Mouse (Mus musculus) adrenal gland, adult (tissue): ENCODE data around the gene Eif3c.
A peak's percentile ranks its signal among the peaks of the same experiment; 100 is the strongest.

Experiments used
- DNase-seq, 2 experiments: peaks; one replicate each; pipeline ENCODE4 v3.0.0; 2022 to 2023; ENCODE audit warnings: low spot score in 1 of 2; ENCODE audit not compliant: inconsistent age in 2 of 2

Eif3c gene

DNA sequence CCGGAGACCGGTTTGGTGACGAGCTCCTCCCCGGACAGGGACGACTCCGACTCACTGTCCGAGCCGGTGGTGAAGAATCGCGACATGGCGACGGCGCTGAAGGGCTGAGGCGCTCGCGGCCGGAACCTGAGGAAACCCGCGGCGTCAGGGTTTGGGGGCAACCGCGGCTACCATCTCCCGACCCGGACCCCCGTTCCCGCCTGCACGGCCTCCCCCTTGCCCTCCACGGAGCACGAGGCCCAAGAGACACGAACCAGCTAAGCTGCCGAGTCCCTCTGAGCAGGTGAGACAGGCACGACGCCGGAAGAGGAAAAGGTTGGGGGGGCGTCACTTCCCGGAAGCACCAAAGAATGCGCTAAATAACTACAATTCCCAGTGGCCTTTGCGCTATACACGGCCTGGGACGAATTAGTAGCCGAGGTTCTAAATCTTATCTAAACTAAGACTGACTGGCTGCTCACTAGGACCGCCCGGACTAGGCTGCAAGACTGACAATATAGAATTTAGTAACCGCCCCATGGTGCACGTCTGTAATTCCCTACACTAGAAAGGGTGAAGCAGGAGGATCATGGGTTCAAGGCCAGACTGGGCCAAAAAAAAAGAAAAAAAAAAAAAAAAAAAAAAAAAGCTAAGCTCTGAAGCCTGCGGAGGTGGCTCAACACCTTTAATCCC, at the start of gene Eif3c:
TSS of gene Eif3c (minus strand) at position 318 of the 672 bp plus-strand sequence.
- DNase-seq = peak; percentile 89 to 97

GRCm38 (mm10) chr7:126612736-126613135, 46.5 kb upstream of the Eif3c start:
- no peak for DNase-seq

DNA sequence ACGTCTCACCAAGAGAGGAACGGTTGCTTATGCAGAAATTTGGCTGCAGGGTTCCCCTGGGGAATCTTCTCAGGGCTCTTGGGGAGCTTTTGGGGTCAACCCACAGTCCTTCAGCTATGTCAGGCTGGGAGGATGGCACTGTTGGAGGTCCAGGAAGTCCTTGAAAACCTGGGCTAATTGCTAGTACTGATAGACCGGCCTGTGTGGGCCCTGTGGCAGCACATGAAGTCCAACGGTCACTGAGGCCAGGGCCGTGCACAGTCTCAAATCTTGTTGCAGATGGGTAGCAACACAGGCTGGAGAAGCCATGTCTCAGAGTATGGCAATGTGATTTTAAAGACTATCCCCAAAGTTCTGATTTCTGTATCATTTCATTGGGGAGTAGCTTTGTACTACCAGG, 41.6 kb upstream of the Eif3c start:
- peak in 1 of 2 experiments; percentile 42 for DNase-seq

DNA sequence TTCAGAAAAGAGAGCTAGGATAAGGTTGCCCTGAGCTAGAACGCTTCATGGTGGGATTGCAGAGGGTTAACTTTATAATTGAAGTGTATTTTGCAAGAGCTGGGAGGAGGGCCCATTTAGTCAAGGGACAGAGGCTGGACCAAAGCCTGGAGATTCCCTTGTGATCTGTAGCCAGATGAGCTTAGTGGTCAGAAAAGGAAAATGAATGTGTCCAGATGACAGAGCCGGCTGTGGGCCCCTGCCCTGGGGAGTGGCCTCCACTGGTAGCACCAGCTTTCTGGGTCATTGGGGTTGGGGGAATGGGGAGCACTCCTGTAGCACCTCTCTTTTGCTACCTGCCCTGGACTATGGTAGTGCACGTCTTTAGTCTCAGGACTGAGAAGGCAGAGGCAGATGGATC, 40.9 kb upstream of the Eif3c start:
- DNase-seq = peak; percentile 35 to 77

GRCm38 (mm10) chr7:126606611-126607010, 40.4 kb upstream of the Eif3c start:
- no peak for DNase-seq

DNA sequence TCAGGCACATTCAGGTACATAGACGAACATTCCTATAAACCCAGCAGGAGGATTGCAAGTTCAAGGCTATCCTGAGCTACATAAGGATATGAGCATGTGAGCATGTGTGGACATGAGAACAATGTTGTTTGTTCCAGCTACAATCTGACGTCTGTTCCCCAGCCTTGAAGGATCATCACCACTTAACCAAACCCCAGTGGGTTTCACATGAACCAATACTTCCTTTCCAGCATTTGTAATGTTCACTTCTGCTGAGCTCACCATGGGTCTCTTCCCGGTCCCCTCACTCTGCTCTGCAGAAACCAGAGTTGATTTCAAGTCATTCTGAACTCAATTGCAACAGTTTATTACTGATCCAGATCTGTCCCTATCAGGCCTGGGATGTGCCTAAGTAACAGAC, 36.4 kb upstream of the Eif3c start:
- no peak for DNase-seq

- DNase-seq = no peak
Measured at GRCm38 (mm10) chr7:126601896-126602295, 35.7 kb upstream of the Eif3c start.

DNA sequence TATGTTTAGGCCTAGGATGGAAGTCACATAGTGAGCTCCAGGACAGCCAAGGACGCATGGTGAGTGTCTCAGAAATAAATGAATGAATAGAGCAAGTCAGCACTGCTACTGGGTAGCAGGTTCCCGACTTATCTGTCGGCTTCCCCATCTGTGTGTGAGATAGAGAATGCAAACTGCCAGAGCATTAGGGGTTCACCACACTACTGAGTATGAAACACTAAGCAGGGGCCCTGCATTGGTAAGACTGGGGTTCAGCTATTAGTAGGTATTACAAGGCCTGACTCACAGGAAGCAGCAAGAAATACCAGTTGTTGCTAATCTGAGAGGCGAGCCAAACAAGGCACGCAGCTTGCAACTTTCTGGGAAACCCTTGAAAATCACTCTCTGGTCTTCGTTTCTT, 32.7 kb upstream of the Eif3c start:
- peak in 1 of 2 experiments; percentile 43 for DNase-seq

- DNase-seq = no peak
Measured at GRCm38 (mm10) chr7:126596414-126596813, 30.2 kb upstream of the Eif3c start.

GRCm38 (mm10) chr7:126595890-126596289, 29.7 kb upstream of the Eif3c start:
- DNase-seq = no peak

DNA sequence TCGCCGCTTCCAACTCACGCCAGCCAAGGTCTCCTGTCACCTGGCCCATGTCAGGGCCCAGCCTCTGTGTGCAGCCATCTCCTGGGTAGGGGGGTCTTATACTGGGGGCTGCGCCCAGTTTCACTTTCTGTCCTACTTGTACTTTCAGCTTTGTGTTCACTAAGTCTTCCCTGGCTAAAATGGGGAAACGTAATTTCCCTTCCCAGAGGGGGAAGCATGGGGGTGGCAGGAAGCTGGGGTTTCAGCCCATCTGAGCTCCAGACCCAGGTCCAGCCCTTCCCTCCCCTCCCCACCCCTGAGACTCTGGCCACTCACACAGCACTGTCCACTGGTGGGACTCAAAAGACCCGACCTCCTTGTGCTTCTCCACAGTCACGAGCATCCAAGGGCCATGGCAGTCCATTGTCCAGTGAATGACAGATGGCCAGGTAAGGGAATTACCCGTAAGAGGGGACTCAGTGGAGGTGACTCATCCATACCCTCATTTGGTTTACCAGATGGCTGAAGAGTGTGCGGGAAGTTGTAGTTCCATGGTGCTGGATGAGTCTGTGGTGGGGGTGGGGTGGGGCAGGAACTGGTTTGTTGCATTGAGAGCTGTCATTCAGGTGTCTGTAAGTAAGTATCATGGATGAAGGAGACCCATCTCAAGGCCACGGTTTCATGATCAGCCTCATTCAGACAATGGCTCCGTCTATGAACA, 28.8 kb upstream of the Eif3c start, which contains the start of gene Il27:
TSS of gene Il27 (minus strand) at position 80 of the 700 bp plus-strand sequence.
- DNase-seq = no peak

GRCm38 (mm10) chr7:126587779-126588178, 21.6 kb upstream of the Eif3c start:
- peak; percentile 37 to 72 for DNase-seq

DNA sequence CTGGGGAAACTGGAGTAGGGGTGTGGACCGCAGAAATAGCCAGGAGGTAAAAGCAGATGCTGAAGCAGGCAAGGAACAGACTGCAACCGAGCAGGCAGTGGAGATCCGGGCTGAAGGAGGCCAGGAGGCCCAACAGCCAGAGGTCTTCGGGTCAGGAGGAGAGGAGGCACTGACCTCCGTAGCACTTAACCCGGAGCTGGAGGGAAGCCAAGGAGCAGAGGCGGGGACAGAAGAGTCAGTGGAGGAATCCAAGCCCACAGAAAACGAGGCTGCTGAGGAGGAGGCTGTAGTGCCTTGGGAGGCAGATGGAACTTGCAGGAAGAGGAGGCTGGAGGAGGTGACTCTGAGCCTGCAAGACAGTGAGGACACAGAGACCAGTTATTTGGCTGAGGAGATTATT, 20.6 kb upstream of the Eif3c start:
- peak; percentile 45 to 60 for DNase-seq

- no peak for DNase-seq
Measured at GRCm38 (mm10) chr7:126585717-126586116, 19.5 kb upstream of the Eif3c start, which contains the start of gene Cln3. Gene Cln3 (minus strand): TSS chr7:126585817.

GRCm38 (mm10) chr7:126584506-126584977, 18.3 kb upstream of the Eif3c start, which contains the start of gene Apobr:
Gene Apobr (plus strand): TSS chr7:126584942.
- peak; percentile 31 to 52 for DNase-seq

GRCm38 (mm10) chr7:126583761-126584160, 17.6 kb upstream of the Eif3c start:
- DNase-seq = no peak

DNA sequence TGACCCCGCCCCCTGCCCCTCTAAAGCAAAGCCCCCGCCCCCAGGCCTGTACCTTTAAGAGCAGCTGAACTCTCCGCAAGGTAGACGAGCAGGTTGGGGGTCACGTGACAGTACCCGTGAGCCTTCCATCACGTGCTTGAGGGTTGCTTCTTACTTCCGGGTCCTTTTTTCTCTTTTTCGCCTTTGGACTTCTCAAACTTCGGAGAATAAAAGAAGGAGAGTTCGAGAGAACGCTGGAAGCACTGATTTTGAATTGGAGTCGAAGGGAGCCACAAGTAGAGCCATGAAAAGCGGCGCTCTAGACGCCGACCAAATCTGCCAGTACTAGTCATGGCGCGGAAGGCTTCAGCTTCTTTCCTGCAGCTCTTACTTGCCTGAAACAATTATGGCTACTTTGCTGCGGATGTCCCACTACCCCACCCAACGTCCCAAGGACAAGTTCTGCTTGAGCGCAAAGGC, 17.1 kb upstream of the Eif3c start:
- DNase-seq = peak; percentile 89 to 96

GRCm38 (mm10) chr7:126582759-126583158, 16.5 kb upstream of the Eif3c start:
- DNase-seq = peak; percentile 62 to 79

DNA sequence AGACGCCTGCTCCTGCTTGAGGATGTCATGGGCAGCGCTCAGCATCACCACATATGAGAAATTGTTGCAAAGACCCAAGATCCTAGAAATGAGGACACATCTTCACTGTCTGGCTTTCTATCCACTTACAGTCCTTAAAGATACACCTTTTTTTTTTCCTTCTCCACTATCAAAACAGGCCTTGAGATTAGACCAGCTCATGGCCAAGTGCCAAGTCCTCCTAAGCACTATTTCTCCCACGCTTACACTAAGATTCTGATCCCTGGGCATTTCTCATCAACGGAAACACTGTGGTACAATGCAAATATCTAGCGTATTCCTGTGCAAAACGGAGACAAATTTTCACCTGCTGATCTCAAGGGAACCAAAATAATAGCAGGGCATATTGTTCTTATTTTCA, 15.4 kb upstream of the Eif3c start:
- DNase-seq = peak in 1 of 2 experiments; percentile 38

DNA sequence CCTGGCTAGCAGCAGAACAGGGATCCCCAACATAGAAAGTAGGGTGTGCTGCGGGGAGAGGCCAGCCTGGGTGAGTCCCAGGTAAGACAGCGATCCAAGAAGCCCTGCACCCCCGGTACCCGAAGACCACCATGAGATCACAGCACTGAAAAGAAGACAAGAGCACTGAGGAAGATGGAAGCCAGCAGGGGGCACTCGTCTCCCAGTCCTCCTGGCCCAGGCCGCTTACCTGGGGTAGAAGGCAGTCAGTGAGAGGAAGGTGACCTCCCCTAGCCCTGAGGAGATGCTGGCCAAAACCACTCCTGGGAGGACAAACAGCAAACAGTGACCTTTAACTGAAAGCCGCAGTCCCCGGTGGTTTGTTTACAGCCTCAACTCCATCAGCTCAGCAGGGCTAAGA, 13.0 kb upstream of the Eif3c start:
- DNase-seq = peak; percentile 34 to 69

- peak; percentile 56 to 80 for DNase-seq
Measured at GRCm38 (mm10) chr7:126576946-126577345, 10.7 kb upstream of the Eif3c start.

GRCm38 (mm10) chr7:126565693-126566092, 518 bp downstream of the Eif3c start:
- peak; percentile 67 to 81 for DNase-seq
